Mouse (Mus musculus) C2C12 (cell line): ENCODE data around the gene Rsc1a1.

ENCODE experiments used
- CEBPB ChIP-seq: IDR thresholded peaks from one replicate; pipeline ENCODE4 v1.6.1; 2011; ENCODE audit warnings: low read depth, mild to moderate bottlenecking, control low read depth, moderate library complexity
- CTCF ChIP-seq: IDR thresholded peaks from one replicate; pipeline ENCODE4 v1.5.1; 2011; ENCODE audit not compliant: control insufficient read depth, insufficient read depth, insufficient read length
- FOSL1 ChIP-seq: IDR thresholded peaks from one replicate; pipeline ENCODE4 v1.8.0; 2011; ENCODE audit warnings: mild to moderate bottlenecking, low read length; ENCODE audit not compliant: poor library complexity, insufficient read depth, severe bottlenecking
- MAX ChIP-seq: IDR thresholded peaks from one replicate; pipeline ENCODE4 v1.6.1; 2011; ENCODE audit warnings: mild to moderate bottlenecking, control low read depth
- MYOD1 ChIP-seq: IDR thresholded peaks from one replicate; pipeline ENCODE4 v1.6.1; 2011; ENCODE audit warnings: low read depth; ENCODE audit not compliant: control insufficient read depth, insufficient read length
- MYOG ChIP-seq: IDR thresholded peaks from one replicate; pipeline ENCODE4 v1.6.1; 2011; ENCODE audit not compliant: control insufficient read depth, insufficient read length; ENCODE audit errors: extremely low read depth
- USF1 ChIP-seq: IDR thresholded peaks from one replicate; pipeline ENCODE4 v1.6.1; 2011; ENCODE audit warnings: low read depth, mild to moderate bottlenecking, control low read depth, moderate library complexity

DNA sequence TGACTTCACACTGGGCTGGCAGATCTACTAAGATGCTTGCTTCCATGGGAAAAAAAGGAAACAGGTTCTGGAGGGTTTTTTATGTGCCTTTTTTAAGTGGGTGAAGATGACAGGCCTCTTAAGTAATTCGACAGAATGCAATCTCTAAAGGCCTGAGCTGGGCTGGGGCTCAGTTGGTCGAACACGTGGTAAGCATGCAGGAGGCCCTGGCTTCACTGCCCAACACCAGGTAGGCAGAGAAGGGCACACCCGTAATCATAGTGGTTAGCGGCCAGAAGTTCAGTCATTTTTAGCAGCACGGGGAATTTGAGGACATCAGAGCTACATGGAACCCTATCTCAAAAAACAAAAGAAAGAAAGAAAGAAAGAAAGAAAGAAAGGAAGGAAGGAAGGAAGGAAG lies 30.9 kb downstream of the Rsc1a1 start:
- no peak for TF ChIP-seq CTCF
- TF ChIP-seq CEBPB, result no peak
- TF ChIP-seq MYOD1, result no peak
- TF ChIP-seq MAX, result no peak
- TF ChIP-seq USF1, result no peak
- TF ChIP-seq MYOG, result no peak
- TF ChIP-seq FOSL1, result no peak
